Mouse (Mus musculus) lung, adult 2 months (tissue): ENCODE measurements around the gene Gm4792.

Experiments used
- CTCF ChIP-seq: fragments of 200-500 bp; IDR thresholded peaks from 2 replicates; pipeline ENCODE4 v1.5.1; 2011; ENCODE audit warnings: mild to moderate bottlenecking, low read length, control low read depth; ENCODE audit not compliant: insufficient read depth
- POLR2A ChIP-seq: fragments of 200-500 bp; IDR thresholded peaks from 2 replicates; pipeline ENCODE4 v1.6.1; 2011; ENCODE audit warnings: low read depth, mild to moderate bottlenecking, control low read depth, low read length, borderline replicate concordance; ENCODE audit errors: extremely low read depth

DNA sequence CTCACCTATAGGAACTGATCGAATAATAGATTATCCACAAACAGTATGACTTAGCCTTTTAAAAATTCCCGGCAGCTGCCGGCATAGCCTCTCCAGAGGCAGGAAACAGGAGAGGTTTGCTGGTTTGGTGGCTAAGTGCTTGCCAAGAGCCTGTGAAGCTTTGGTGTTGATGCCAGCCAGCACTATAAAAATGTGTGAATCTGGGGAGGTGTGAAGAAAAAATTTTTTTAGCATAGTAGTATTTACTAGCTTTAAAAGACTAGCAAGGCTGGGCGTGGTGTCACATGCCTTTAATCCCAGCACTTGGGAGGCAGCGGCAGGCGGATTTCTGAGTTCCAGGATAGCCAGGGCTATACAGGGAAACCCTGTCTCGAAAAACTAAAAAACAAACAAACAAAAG is 45.1 kb upstream of the Gm4792 start:
- TF ChIP-seq CTCF (no peak), POLR2A (no peak)
